Mouse (Mus musculus): ENCODE data around the gene Nr4a1. TPM values are rescaled to one million over a fixed set of nuclear protein-coding genes. Genes with fewer than 3 reads are reported as not detected.
A peak's percentile ranks its signal among the peaks of the same experiment; 100 is the strongest.

Gene Nr4a1
- polyA plus RNA-seq, 1 experiment from 2014 or later = 7.5 TPM

DNA sequence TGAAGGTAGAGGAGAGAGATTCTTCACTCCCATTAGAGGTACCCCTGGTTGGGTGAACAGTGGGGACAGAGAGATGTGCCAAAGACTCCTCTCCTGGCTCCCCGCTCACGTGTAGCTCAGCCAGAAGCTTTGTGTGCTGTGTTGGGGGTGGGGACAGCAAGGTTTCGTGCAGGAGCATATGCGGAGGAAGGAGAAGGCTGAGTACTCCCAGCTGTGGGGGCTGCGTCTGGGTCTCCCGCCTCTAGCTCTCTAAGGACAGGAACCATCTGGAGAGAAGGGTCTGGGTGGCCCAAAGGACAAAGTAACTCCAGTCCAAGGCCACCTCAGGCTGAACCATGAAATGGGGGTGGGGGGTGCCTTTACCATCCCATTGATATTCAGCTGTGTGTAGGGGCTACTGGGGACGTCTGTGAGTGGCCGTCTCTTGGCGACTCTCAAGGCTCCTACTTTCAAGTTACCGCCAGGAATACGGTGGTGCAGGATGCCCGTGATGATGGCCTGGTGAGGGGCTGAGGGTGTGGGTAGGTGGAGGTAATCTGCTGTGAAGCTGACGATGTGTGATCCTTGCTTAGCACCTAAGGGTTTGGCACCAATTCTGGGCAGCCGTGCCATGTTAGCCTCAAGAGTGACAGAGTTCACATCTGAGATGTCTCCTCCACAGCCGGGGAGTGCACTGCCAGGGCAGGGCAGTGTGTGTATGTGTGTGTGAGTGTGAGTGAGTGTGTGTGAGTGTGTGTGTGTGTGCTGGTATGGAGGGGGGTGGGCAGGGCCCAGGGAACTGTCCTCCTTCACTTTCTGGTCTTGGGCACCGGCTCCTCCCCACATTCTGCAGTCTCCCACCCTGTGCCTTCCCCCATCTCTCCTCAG lies 40.2 kb downstream of the Nr4a1 start:
- ATAC-seq (replicated peaks; ENCODE audit: insufficient number of reproducible peaks, low FRiP score, low TSS enrichment) = no peak
- Histone ChIP-seq H3K4me3 (ENCODE audit: low read depth, low read length) (no peak overlapping the region), H3K9me3 (replicated peaks; ENCODE audit: control insufficient read depth, low read length) (no peaks in the 10 kb centered on the region), H3K4me1 (ENCODE audit: control insufficient read depth, insufficient read depth, low read length) (peaks cover 23% of the 10 kb centered on the region), H3K9ac (ENCODE audit: low read depth, low read length) (no peak overlapping the region), H3K27ac (ENCODE audit: low read depth, low read length) (no peak overlapping the region), H3K4me2 (peak overlapping the region; percentile 22; the same call in 1 of the 2 replicates), H3K27me3 (ENCODE audit: control insufficient read depth, insufficient read depth, low read length) (no peaks in the 10 kb centered on the region), H3K36me3 (ENCODE audit: control insufficient read depth, insufficient read depth, low read length) (peaks cover 10% of the 10 kb centered on the region)
- WGBS (ENCODE audit: insufficient replicate concordance) = 49% methylated on average over 16 of the region's 16 CpGs

GRCm38 (mm10) chr15:101295106-101295505 lies 41.0 kb downstream of the Nr4a1 start:
- H3K27ac ChIP-seq (ENCODE audit: low read depth, low read length) = no peak overlapping the region
- H3K4me3 ChIP-seq (ENCODE audit: low read depth, low read length) = no peak overlapping the region
- no peak for ATAC-seq (replicated peaks; ENCODE audit: insufficient number of reproducible peaks, low FRiP score, low TSS enrichment)
- H3K4me2 ChIP-seq = no peak overlapping the region
- no peaks in the 10 kb centered on the region for H3K9me3 ChIP-seq (replicated peaks; ENCODE audit: control insufficient read depth, low read length)
- peaks cover 6% of the 10 kb centered on the region; the same call in 1 of the 2 replicates for H3K36me3 ChIP-seq (ENCODE audit: control insufficient read depth, insufficient read depth, low read length)
- peaks cover 29% of the 10 kb centered on the region for H3K4me1 ChIP-seq (ENCODE audit: control insufficient read depth, insufficient read depth, low read length)
- H3K27me3 ChIP-seq (ENCODE audit: control insufficient read depth, insufficient read depth, low read length) = no peaks in the 10 kb centered on the region
- WGBS (ENCODE audit: insufficient replicate concordance) = 66% methylated on average over 7 of the region's 7 CpGs
- no peak overlapping the region for H3K9ac ChIP-seq (ENCODE audit: low read depth, low read length)

- peaks cover 6% of the 10 kb centered on the region; the same call in 1 of the 2 replicates for H3K36me3 ChIP-seq (ENCODE audit: control insufficient read depth, insufficient read depth, low read length)
- H3K27me3 ChIP-seq (ENCODE audit: control insufficient read depth, insufficient read depth, low read length) = no peaks in the 10 kb centered on the region
- H3K4me3 ChIP-seq (ENCODE audit: low read depth, low read length) = no peak overlapping the region
- H3K9ac ChIP-seq (ENCODE audit: low read depth, low read length) = no peak overlapping the region
- peaks cover 30% of the 10 kb centered on the region for H3K4me1 ChIP-seq (ENCODE audit: control insufficient read depth, insufficient read depth, low read length)
- WGBS (ENCODE audit: insufficient replicate concordance) = 78% methylated on average over 10 of the region's 10 CpGs
- no peaks in the 10 kb centered on the region for H3K9me3 ChIP-seq (replicated peaks; ENCODE audit: control insufficient read depth, low read length)
- H3K4me2 ChIP-seq = no peak overlapping the region
- no peak overlapping the region for H3K27ac ChIP-seq (ENCODE audit: low read depth, low read length)
- ATAC-seq (replicated peaks; ENCODE audit: insufficient number of reproducible peaks, low FRiP score, low TSS enrichment) = no peak
Observed at GRCm38 (mm10) chr15:101295616-101296015, 41.5 kb downstream of the Nr4a1 start.

GRCm38 (mm10) chr15:101296091-101296490 lies 42.0 kb downstream of the Nr4a1 start:
- no peaks in the 10 kb centered on the region for H3K9me3 ChIP-seq (replicated peaks; ENCODE audit: control insufficient read depth, low read length)
- no peak for ATAC-seq (replicated peaks; ENCODE audit: insufficient number of reproducible peaks, low FRiP score, low TSS enrichment)
- H3K4me2 ChIP-seq = no peak overlapping the region
- H3K27ac ChIP-seq (ENCODE audit: low read depth, low read length) = no peak overlapping the region
- H3K9ac ChIP-seq (ENCODE audit: low read depth, low read length) = no peak overlapping the region
- peaks cover 30% of the 10 kb centered on the region for H3K4me1 ChIP-seq (ENCODE audit: control insufficient read depth, insufficient read depth, low read length)
- no peaks in the 10 kb centered on the region for H3K27me3 ChIP-seq (ENCODE audit: control insufficient read depth, insufficient read depth, low read length)
- H3K4me3 ChIP-seq (ENCODE audit: low read depth, low read length) = no peak overlapping the region
- H3K36me3 ChIP-seq (ENCODE audit: control insufficient read depth, insufficient read depth, low read length) = peaks cover 4% of the 10 kb centered on the region; the same call in 1 of the 2 replicates
- WGBS (ENCODE audit: insufficient replicate concordance) = 78% methylated on average over 11 of the region's 11 CpGs

DNA sequence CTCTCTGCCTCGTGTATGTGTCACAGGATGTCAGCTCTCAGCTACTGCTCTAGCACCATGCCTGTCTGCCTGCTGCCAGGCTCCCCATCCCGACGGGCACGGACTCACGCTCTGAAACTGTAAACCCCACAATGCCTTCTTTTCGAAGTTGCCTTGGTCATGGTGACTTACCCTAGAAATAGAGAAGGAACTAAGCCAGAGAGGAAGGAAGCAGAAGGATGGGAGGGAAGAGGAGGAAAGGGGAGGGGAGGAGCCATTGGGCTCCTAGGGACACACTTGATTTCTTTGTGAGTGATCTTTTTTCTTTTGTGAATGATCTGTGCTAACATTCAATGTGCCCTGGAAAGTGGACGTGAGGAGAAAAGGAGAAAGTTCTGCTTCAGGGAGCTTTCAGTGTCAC lies 43.9 kb downstream of the Nr4a1 start:
- Histone ChIP-seq H3K9ac (ENCODE audit: low read depth, low read length) (no peak overlapping the region), H3K4me2 (peak overlapping the region; percentile 51), H3K9me3 (replicated peaks; ENCODE audit: control insufficient read depth, low read length) (no peaks in the 10 kb centered on the region), H3K36me3 (ENCODE audit: control insufficient read depth, insufficient read depth, low read length) (no peaks in the 10 kb centered on the region), H3K4me3 (ENCODE audit: low read depth, low read length) (no peak overlapping the region), H3K27me3 (ENCODE audit: control insufficient read depth, insufficient read depth, low read length) (no peaks in the 10 kb centered on the region), H3K4me1 (ENCODE audit: control insufficient read depth, insufficient read depth, low read length) (peaks cover 28% of the 10 kb centered on the region), H3K27ac (ENCODE audit: low read depth, low read length) (no peak overlapping the region)
- ATAC-seq (replicated peaks; ENCODE audit: insufficient number of reproducible peaks, low FRiP score, low TSS enrichment) = no peak
- 33% methylated on average over 7 of the region's 7 CpGs for WGBS (ENCODE audit: insufficient replicate concordance)

- no peaks in the 10 kb centered on the region for H3K9me3 ChIP-seq (replicated peaks; ENCODE audit: control insufficient read depth, low read length)
- 22% methylated on average over 7 of the region's 7 CpGs for WGBS (ENCODE audit: insufficient replicate concordance)
- no peak for ATAC-seq (replicated peaks; ENCODE audit: insufficient number of reproducible peaks, low FRiP score, low TSS enrichment)
- H3K27me3 ChIP-seq (ENCODE audit: control insufficient read depth, insufficient read depth, low read length) = no peaks in the 10 kb centered on the region
- no peak overlapping the region for H3K9ac ChIP-seq (ENCODE audit: low read depth, low read length)
- H3K4me2 ChIP-seq = peak overlapping the region; percentile 51
- no peak overlapping the region for H3K27ac ChIP-seq (ENCODE audit: low read depth, low read length)
- peaks cover 22% of the 10 kb centered on the region for H3K4me1 ChIP-seq (ENCODE audit: control insufficient read depth, insufficient read depth, low read length)
- H3K4me3 ChIP-seq (ENCODE audit: low read depth, low read length) = 0 out of 2 replicates have a peak overlapping the region, but pooled peaks have one; percentile 8
- H3K36me3 ChIP-seq (ENCODE audit: control insufficient read depth, insufficient read depth, low read length) = no peaks in the 10 kb centered on the region
Observed at GRCm38 (mm10) chr15:101298550-101298949, 44.5 kb downstream of the Nr4a1 start.

DNA sequence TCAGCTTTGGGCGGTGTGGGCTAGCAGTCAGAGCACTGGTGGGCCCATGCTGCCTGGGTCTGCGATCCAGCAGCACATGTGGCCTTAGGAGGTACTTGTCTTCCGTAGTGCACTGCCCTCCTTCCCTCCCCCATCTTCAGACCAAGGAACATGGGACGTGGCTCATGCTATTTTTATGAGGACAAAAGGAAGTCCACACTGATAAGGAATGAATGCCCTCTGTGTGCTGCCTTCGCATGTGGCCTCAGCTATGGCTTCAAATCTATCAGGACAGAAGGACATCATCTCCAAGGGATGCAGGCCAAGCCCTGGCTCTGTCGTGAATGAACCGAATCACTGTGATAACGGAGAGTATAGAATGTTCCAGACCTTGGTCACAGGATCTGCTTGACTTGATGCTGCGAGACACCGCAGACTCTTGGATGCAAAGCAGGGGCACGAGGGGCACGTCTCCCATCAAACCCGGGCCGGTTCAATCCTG lies 45.5 kb downstream of the Nr4a1 start:
- H3K27ac ChIP-seq (ENCODE audit: low read depth, low read length) = peak overlapping the region; percentile 12; the same call in 1 of the 2 replicates
- H3K4me3 ChIP-seq (ENCODE audit: low read depth, low read length) = no peak overlapping the region
- 55% methylated on average over 14 of the region's 14 CpGs for WGBS (ENCODE audit: insufficient replicate concordance)
- no peaks in the 10 kb centered on the region for H3K36me3 ChIP-seq (ENCODE audit: control insufficient read depth, insufficient read depth, low read length)
- 0 out of 2 replicates have a peak overlapping the region, but pooled peaks have one; percentile 6 for H3K9ac ChIP-seq (ENCODE audit: low read depth, low read length)
- H3K4me2 ChIP-seq = no peak overlapping the region
- H3K9me3 ChIP-seq (replicated peaks; ENCODE audit: control insufficient read depth, low read length) = no peaks in the 10 kb centered on the region
- ATAC-seq (replicated peaks; ENCODE audit: insufficient number of reproducible peaks, low FRiP score, low TSS enrichment) = no peak; the same call in 1 of the 2 replicates
- no peaks in the 10 kb centered on the region for H3K27me3 ChIP-seq (ENCODE audit: control insufficient read depth, insufficient read depth, low read length)
- H3K4me1 ChIP-seq (ENCODE audit: control insufficient read depth, insufficient read depth, low read length) = peaks cover 20% of the 10 kb centered on the region

- no peak for ATAC-seq (replicated peaks; ENCODE audit: insufficient number of reproducible peaks, low FRiP score, low TSS enrichment)
- H3K27me3 ChIP-seq (ENCODE audit: control insufficient read depth, insufficient read depth, low read length) = no peaks in the 10 kb centered on the region
- H3K4me3 ChIP-seq (ENCODE audit: low read depth, low read length) = no peak overlapping the region
- H3K9me3 ChIP-seq (replicated peaks; ENCODE audit: control insufficient read depth, low read length) = no peaks in the 10 kb centered on the region
- no peak overlapping the region for H3K27ac ChIP-seq (ENCODE audit: low read depth, low read length)
- no peaks in the 10 kb centered on the region for H3K36me3 ChIP-seq (ENCODE audit: control insufficient read depth, insufficient read depth, low read length)
- 33% methylated on average over 6 of the region's 6 CpGs for WGBS (ENCODE audit: insufficient replicate concordance)
- no peak overlapping the region for H3K4me2 ChIP-seq
- H3K9ac ChIP-seq (ENCODE audit: low read depth, low read length) = no peak overlapping the region
- H3K4me1 ChIP-seq (ENCODE audit: control insufficient read depth, insufficient read depth, low read length) = peaks cover 20% of the 10 kb centered on the region
Observed at GRCm38 (mm10) chr15:101300128-101300527, 46.1 kb downstream of the Nr4a1 start.
